Mouse (Mus musculus) embryonic fibroblast, embryonic 13.5 days (primary cell): Measurements from ENCODE around the gene Snip1.

Experiments used
- CTCF ChIP-seq: IDR thresholded peaks from 2 replicates; pipeline ENCODE4 v1.5.1; 2011; ENCODE audit warnings: mild to moderate bottlenecking, control low read depth, low read length, moderate library complexity, borderline replicate concordance; ENCODE audit not compliant: insufficient read depth
- POLR2A ChIP-seq: IDR thresholded peaks from 2 replicates; pipeline ENCODE4 v1.6.1; 2011; ENCODE audit warnings: low read depth, mild to moderate bottlenecking, control low read depth, low read length, moderate library complexity

- TF ChIP-seq CTCF = no peak
- TF ChIP-seq POLR2A = no peak
These were observed 53.2 kb downstream of the Snip1 start for GRCm38 (mm10) chr4:125119721-125120120.
